In genomic region chr1:150978651-150979050, GRCm38 (mm10) we compare ENCODE assay signal across 29 mouse cellular contexts. TPM values are rescaled to one million over a fixed set of nuclear protein-coding genes. Genes with fewer than 3 reads are reported as not detected.
"Had no signal": no experiment of that assay in that cellular context is flagged by ENCODE, and none has a peak within 500 bp of the region (broad histone marks: within the 10 kb centered on the region; RNA-seq: fewer than 3 reads in every experiment).

No protein-coding gene starts in this region.

- H3K27me3 ChIP-seq: limb, embryonic 12.5 days; limb, embryonic 13.5 days; limb, embryonic 15.5 days; liver, embryonic 12.5 days; liver, embryonic 13.5 days; liver, embryonic 15.5 days; lung, embryonic 15.5 days; megakaryocyte, embryonic 14.5 days; midbrain, embryonic 12.5 days; midbrain, embryonic 15.5 days; neural tube, embryonic 12.5 days had no signal

- DNase-seq: left cerebral cortex, postnatal 4 days; liver; liver, embryonic 13.5 days; liver, postnatal 0 days; lung, adult 18-20 months; lung, adult 2 months; lung, embryonic 14.5 days; lung, postnatal 10 days; lung, postnatal 14 days; lung, postnatal 36 days; lung, postnatal 4 days; midbrain, embryonic 14.5 days had no signal

- H3K9me3 ChIP-seq: limb, embryonic 10.5 days; limb, embryonic 12.5 days; limb, embryonic 13.5 days; limb, embryonic 15.5 days; liver, embryonic 12.5 days; liver, embryonic 13.5 days; liver, embryonic 15.5 days; lung, embryonic 15.5 days; megakaryocyte, embryonic 14.5 days; midbrain, embryonic 12.5 days; midbrain, embryonic 15.5 days; neural tube, embryonic 12.5 days had no signal

- H3K9ac ChIP-seq: limb, embryonic 12.5 days; limb, embryonic 13.5 days; limb, embryonic 15.5 days; liver, embryonic 12.5 days; liver, embryonic 13.5 days; liver, embryonic 14.5 days; liver, embryonic 15.5 days; liver, postnatal 0 days; lung, embryonic 14.5 days; lung, embryonic 15.5 days; midbrain, embryonic 12.5 days; midbrain, embryonic 15.5 days; neural tube, embryonic 12.5 days had no signal

- H3K4me1 ChIP-seq: liver, embryonic 12.5 days; liver, embryonic 13.5 days; liver, embryonic 15.5 days; megakaryocyte, embryonic 14.5 days had no signal

- H3K27ac ChIP-seq: left cerebral cortex, adult 2 months; limb, embryonic 10.5 days; limb, embryonic 12.5 days; limb, embryonic 13.5 days; limb, embryonic 15.5 days; liver, embryonic 12.5 days; liver, embryonic 13.5 days; liver, embryonic 14.5 days; liver, embryonic 15.5 days; lung, embryonic 15.5 days; macrophage; midbrain, embryonic 12.5 days; midbrain, embryonic 15.5 days; neural tube, embryonic 12.5 days had no signal

- H3K4me3 ChIP-seq: left cerebral cortex, adult 2 months; limb, embryonic 10.5 days; limb, embryonic 12.5 days; limb, embryonic 13.5 days; limb, embryonic 15.5 days; liver, embryonic 12.5 days; liver, embryonic 13.5 days; liver, embryonic 15.5 days; lung, embryonic 15.5 days; megakaryocyte, embryonic 14.5 days; midbrain, embryonic 12.5 days; midbrain, embryonic 15.5 days; myocyte; neural tube, embryonic 12.5 days had no signal

- H3K36me3 ChIP-seq: limb, embryonic 10.5 days; limb, embryonic 15.5 days; liver, embryonic 12.5 days; liver, embryonic 13.5 days; liver, embryonic 15.5 days; lung, embryonic 15.5 days; midbrain, embryonic 12.5 days; midbrain, embryonic 15.5 days; neural tube, embryonic 12.5 days had no signal

- ATAC-seq: liver, embryonic 12.5 days; liver, postnatal 0 days; lung, postnatal 0 days; midbrain, embryonic 15.5 days had no signal

- H3K4me2 ChIP-seq: limb, embryonic 12.5 days; limb, embryonic 13.5 days; limb, embryonic 15.5 days; liver, embryonic 11.5 days; liver, embryonic 12.5 days; liver, embryonic 13.5 days; liver, embryonic 15.5 days; lung, embryonic 14.5 days; lung, embryonic 15.5 days; midbrain, embryonic 12.5 days; midbrain, embryonic 15.5 days; neural tube, embryonic 12.5 days had no signal

RNA-seq across cellular contexts. Expression of gene Hmcn1, which starts 14.6 kb away (rescaled TPM):
- polyA plus RNA-seq: macrophage had no signal
